Mouse (Mus musculus) testis, adult 2 months (tissue): ENCODE data around the gene Myo10. TPM values are rescaled to one million over a fixed set of nuclear protein-coding genes. Genes with fewer than 3 reads are reported as not detected.

Experiments used
- H3K27ac ChIP-seq: fragments of 200-500 bp; 2 replicates; pipeline ENCODE4 v1.5.1; 2012; ENCODE audit warnings: low read depth, low read length; ENCODE audit not compliant: control insufficient read depth, insufficient read depth
- H3K27me3 ChIP-seq: fragments of 200-500 bp; 2 replicates; pipeline ENCODE4 v1.6.1; 2012; ENCODE audit warnings: mild to moderate bottlenecking, low read length, moderate library complexity; ENCODE audit not compliant: control insufficient read depth, insufficient read depth
- H3K36me3 ChIP-seq: fragments of 200-500 bp; 2 replicates; pipeline ENCODE4 v1.6.1; 2012; ENCODE audit warnings: mild to moderate bottlenecking, low read length; ENCODE audit not compliant: control insufficient read depth, insufficient read depth
- H3K4me1 ChIP-seq: fragments of 200-500 bp; 2 replicates; pipeline ENCODE4 v1.6.1; 2012; ENCODE audit warnings: low read length; ENCODE audit not compliant: control insufficient read depth, insufficient read depth
- H3K4me3 ChIP-seq: fragments of 200-500 bp; 2 replicates; pipeline ENCODE4 v1.5.1; 2012; ENCODE audit warnings: low read depth, mild to moderate bottlenecking, low read length, moderate library complexity, mixed read lengths; ENCODE audit not compliant: control insufficient read depth
- CTCF ChIP-seq: fragments of 200-500 bp; IDR thresholded peaks from 2 replicates; pipeline ENCODE4 v1.5.1; 2012; ENCODE audit warnings: low read depth, mild to moderate bottlenecking, inconsistent platforms, low read length, moderate library complexity; ENCODE audit not compliant: control insufficient read depth, insufficient read depth, insufficient replicate concordance
- POLR2A ChIP-seq: fragments of 200-500 bp; IDR thresholded peaks from 2 replicates; pipeline ENCODE4 v1.6.1; 2012; ENCODE audit warnings: low read depth, mild to moderate bottlenecking, inconsistent platforms, low read length, moderate library complexity; ENCODE audit not compliant: control insufficient read depth
- polyA plus RNA-seq: library from polyadenylated mRNA; depleted of rRNA; stranded (reverse); fragments of >200 nt; gene quantifications from 2 replicates; pipeline ENCODE4 v1.2.3, GENCODE M21; 2012

Myo10 gene
- polyA plus RNA-seq, 1 experiment: 17.5 TPM

DNA sequence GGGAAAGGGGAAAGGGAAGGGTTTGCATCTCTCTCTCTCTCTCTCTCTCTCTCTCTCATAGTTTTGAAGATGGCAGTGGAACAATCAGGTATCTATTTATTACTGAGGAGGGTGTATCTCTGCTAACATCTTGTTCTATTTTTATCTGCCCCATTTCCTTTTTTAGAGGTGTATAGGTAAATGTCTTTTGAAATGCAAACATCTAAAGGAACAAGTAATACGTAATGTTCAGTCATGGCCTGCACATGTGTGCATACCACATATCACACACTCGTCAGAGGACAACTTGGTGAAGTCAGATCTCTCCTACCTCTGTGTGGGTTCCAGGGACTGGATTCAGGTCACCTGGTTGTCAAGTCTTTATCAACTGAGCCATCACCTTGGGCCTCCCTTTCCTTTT, 194.9 kb downstream of the Myo10 start:
- TF ChIP-seq CTCF: no peak
- no peak for TF ChIP-seq POLR2A
- H3K36me3 ChIP-seq: no peaks in the 10 kb centered on the region
- H3K4me1 ChIP-seq: no peaks in the 10 kb centered on the region
- no peak overlapping the region for H3K4me3 ChIP-seq
- no peak overlapping the region for H3K27ac ChIP-seq
- H3K27me3 ChIP-seq: no peaks in the 10 kb centered on the region

DNA sequence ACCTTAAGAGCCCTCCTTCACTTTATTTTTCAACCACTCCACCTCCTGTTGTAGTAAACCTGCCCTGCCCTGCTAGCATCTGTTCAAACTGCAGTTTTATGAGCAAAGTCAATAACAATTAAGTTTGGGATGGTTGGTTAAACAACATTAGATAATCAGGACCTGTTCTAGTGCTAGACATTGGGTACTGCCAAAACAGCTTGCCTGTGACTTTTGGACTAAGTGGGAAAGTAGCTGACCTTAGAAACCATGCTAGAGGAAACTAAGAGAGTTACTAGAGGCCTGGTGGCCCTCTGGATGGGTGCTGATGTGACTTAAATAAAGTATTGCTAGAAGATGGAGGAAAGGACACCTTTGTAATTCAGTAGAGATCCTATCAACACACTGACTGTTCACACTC, 199.7 kb downstream of the Myo10 start:
- Histone ChIP-seq H3K4me3 (no peak overlapping the region), H3K4me1 (no peaks in the 10 kb centered on the region), H3K27me3 (no peaks in the 10 kb centered on the region), H3K36me3 (no peaks in the 10 kb centered on the region), H3K27ac (no peak overlapping the region)
- TF ChIP-seq POLR2A (no peak), CTCF (no peak)

DNA sequence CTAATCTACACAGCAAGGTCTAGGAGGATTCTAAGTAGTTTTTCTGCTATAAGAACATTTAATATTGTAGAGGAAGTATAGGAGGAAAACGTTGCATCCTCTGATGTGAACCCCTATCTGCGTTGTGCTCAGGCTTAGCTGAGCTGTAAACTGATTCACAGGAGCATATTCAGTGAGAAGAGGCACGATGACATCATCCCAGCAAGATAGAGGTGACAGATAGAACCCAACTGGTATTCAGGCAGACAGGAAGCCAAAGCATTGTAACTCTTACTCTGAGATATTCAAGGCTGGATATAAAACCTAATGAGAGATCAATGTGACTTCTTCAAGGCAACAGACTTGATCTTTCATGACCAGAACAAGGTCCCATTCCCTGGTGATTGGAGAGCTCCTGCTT, 200.3 kb downstream of the Myo10 start:
- no peak overlapping the region for H3K27ac ChIP-seq
- no peaks in the 10 kb centered on the region for H3K27me3 ChIP-seq
- no peak overlapping the region for H3K4me3 ChIP-seq
- TF ChIP-seq POLR2A (no peak), CTCF (no peak)
- no peaks in the 10 kb centered on the region for H3K36me3 ChIP-seq
- no peaks in the 10 kb centered on the region for H3K4me1 ChIP-seq

DNA sequence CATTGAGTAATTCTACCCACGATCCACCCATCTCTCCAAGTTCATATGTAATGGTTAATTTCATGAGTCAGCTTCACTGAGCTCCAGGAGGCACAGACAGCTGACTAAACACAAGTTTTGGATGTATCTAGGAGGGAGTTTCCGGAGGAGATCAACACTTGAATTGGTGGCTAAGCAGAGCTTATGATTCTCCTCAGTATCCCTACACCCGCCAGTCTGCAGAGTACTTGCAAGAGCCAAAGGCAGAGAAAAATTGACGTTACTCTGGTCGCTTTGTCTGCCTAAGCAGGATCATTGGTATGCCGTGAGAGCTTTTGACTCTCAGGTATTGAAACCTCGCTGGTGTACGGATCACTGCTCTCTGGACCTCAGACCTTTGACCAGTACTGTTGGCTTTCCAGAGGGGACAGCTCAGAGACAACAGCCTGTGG, 204.2 kb downstream of the Myo10 start:
- no peak overlapping the region for H3K27ac ChIP-seq
- no peak for TF ChIP-seq CTCF
- no peaks in the 10 kb centered on the region for H3K36me3 ChIP-seq
- no peaks in the 10 kb centered on the region for H3K4me1 ChIP-seq
- peak overlapping the region; percentile 47; the same call in 1 of the 2 replicates for H3K4me3 ChIP-seq
- H3K27me3 ChIP-seq: no peaks in the 10 kb centered on the region

DNA sequence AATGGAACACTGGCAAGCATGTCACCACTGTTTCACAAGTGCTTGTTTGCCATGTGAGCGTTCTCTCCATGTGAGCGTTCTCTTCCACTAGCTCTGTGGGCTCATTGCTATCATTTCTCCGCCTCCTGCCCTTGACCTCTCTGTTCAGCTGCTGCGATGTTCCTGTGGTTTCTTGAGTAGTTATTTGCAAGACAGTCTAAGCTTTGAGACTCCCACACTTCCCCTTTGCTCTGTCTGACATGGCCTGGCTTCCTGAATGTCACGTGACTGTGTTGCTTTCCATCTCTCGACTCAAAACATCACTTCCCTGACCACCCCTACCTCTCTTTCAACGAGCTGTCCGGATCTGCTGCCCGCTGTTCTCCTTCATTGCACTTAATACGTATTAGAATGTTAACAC, 206.1 kb downstream of the Myo10 start:
- Histone ChIP-seq H3K27ac (no peak overlapping the region), H3K27me3 (no peaks in the 10 kb centered on the region), H3K36me3 (no peaks in the 10 kb centered on the region), H3K4me1 (no peaks in the 10 kb centered on the region), H3K4me3 (no peak overlapping the region)
- no peak for TF ChIP-seq CTCF

DNA sequence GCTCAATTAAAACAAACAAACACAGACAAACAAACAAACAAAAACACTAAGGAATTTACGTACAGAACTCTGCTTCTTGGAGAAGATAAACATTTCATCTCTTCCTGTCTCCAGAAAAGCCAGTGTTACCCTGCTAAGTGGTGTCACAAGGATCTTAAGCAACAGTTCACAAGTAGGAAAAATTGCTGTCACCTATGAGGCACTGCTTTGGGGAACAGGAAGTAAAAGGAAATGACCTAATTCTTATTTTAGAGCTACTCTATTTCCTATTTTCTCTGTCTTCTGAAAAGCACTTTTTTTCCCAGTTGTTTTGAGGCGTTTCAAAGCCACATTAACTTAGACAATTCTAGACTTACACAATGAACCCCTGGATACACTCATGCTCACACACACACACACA, 208.1 kb downstream of the Myo10 start:
- H3K4me1 ChIP-seq: peaks cover under 1% of the 10 kb centered on the region; the same call in 1 of the 2 replicates
- no peak overlapping the region for H3K4me3 ChIP-seq
- no peak for TF ChIP-seq POLR2A
- no peak for TF ChIP-seq CTCF
- H3K36me3 ChIP-seq: no peaks in the 10 kb centered on the region
- no peak overlapping the region for H3K27ac ChIP-seq
- H3K27me3 ChIP-seq: no peaks in the 10 kb centered on the region

DNA sequence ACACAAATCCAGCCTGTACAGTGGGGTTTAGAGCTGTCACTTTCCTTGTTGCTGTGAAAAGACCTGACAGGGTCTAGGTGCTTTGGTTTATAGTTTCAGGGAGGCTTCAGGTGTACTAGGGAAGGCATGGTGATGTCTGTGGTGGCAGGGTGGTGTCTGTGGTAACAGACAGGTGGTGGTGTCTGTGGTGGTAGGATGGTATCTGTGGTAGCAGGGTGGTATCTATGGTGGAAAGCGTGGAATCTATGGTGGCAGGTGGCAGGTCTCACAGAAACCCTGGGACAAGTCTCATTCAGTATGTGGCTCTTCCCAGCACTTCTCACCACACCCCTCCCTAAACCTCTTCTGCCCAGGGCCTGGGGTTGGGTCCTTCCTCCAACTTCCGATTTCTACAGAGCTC, 212.0 kb downstream of the Myo10 start:
- H3K4me1 ChIP-seq: peaks cover 6% of the 10 kb centered on the region
- H3K36me3 ChIP-seq: no peaks in the 10 kb centered on the region
- H3K27ac ChIP-seq: no peak overlapping the region
- no peaks in the 10 kb centered on the region for H3K27me3 ChIP-seq
- H3K4me3 ChIP-seq: no peak overlapping the region
- TF ChIP-seq POLR2A (no peak), CTCF (no peak)

DNA sequence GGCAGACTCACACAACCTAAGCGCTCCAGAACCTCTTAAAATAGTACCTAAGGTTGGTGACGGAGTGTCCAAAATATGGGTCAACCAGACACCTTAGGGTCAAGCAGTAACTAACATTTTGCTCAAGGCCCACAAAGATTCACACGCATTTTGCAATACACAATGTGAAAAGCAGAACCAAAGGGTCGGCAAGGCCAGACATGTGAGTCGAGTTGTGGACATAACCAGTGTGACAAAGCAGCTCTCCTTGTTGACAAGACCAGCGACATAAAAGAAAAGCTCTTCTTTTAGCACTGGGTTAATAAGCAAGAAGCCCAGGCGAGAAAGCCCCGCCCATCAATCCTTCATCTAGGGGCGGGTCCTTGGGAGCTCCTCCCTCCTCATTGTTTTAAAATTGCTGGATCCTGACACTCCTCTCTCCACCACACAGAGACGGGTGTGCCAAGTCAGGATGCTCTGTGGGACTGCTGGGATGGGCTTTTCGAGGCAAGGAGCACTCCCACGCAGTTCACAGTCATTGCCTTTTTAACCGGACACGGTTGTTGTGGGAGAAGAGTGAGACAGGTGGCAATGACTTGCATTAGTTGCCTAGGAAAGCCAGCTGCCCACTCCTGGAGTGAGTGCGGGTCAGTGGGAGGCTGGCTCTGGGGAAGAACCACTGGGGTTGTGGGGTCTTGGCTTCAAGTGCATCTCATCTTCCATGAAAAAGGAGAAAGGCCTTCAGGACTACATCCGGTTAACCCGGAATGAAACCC, 212.8 kb downstream of the Myo10 start:
- Histone ChIP-seq H3K27me3 (no peaks in the 10 kb centered on the region), H3K27ac (no peak overlapping the region), H3K36me3 (no peaks in the 10 kb centered on the region), H3K4me3 (peak overlapping the region; percentile 26), H3K4me1 (peaks cover 6% of the 10 kb centered on the region)
- TF ChIP-seq POLR2A (peak; percentile 38; the same call in 1 of the 2 replicates), CTCF (no peak)
